Mouse (Mus musculus) left cerebral cortex, postnatal 10 days (tissue): ENCODE measurements around the gene Dis3. TPM values are rescaled to one million over a fixed set of nuclear protein-coding genes. Genes with fewer than 3 reads are reported as not detected.

Experiments used
- DNase-seq, 2 experiments: peaks; one replicate each; pipeline ENCODE4 v3.0.0; 2021 to 2022; ENCODE audit warnings: low spot score in 2 of 2, mixed read lengths in 1 of 2; ENCODE audit errors: extremely low spot score in 1 of 2
- intact Hi-C: fragments of 180-260 bp; cut with DNase I; formaldehyde crosslinking; loops from one replicate; pipeline ENCODE4 v1.15.1; 2025
- total RNA-seq, 2 experiments: library from RNA; stranded (reverse); gene quantifications; 2 replicates each; pipeline ENCODE4 v1.2.3; 2021

Dis3 gene
- 10 to 100 TPM; 21.1 to 27.0 TPM for total RNA-seq

GRCm38 (mm10) chr14:99099267-99099966 lies at the start of gene Dis3, which contains the start of gene Pibf1:
Gene Dis3 (minus strand): TSS chr14:99099770.
Gene Pibf1 (plus strand): TSS chr14:99099424.
- intact Hi-C loops: no loop called here
- DNase-seq: peak; percentile 98 to 99

- intact Hi-C loops: no loop called here
Observed at GRCm38 (mm10) chr14:99146841-99147240, 47.3 kb upstream of the Dis3 start.

GRCm38 (mm10) chr14:99141786-99142633 lies 42.4 kb upstream of the Dis3 start:
- intact Hi-C loops: loop anchor here (1.0 kb wide), 1 partner anchor 752 kb away; no protein-coding TSS in a partner anchor
- peak; percentile 61 to 85 for DNase-seq

More at GRCm38 (mm10) chr14:99146841-99147240, 47.3 kb upstream of the Dis3 start:
- no peak for DNase-seq

GRCm38 (mm10) chr14:99140036-99140435 lies 40.5 kb upstream of the Dis3 start:
- intact Hi-C loops: no loop called here
- no peak for DNase-seq

GRCm38 (mm10) chr14:99136297-99136696 lies 36.7 kb upstream of the Dis3 start:
- no peak for DNase-seq
- intact Hi-C loops: no loop called here

- no peak for DNase-seq
- intact Hi-C loops: no loop called here
Observed at GRCm38 (mm10) chr14:99135761-99136160, 36.2 kb upstream of the Dis3 start.

- no peak for DNase-seq
- intact Hi-C loops: no loop called here
Observed at GRCm38 (mm10) chr14:99134048-99134447, 34.5 kb upstream of the Dis3 start.

GRCm38 (mm10) chr14:99129050-99129449 lies 29.5 kb upstream of the Dis3 start:
- DNase-seq: no peak
- intact Hi-C loops: no loop called here

- no peak for DNase-seq
- intact Hi-C loops: no loop called here
Observed at GRCm38 (mm10) chr14:99127509-99127908, 27.9 kb upstream of the Dis3 start.

GRCm38 (mm10) chr14:99126713-99127112 lies 27.1 kb upstream of the Dis3 start:
- intact Hi-C loops: no loop called here
- DNase-seq: no peak

GRCm38 (mm10) chr14:99124076-99124475 lies 24.5 kb upstream of the Dis3 start:
- no peak for DNase-seq
- intact Hi-C loops: no loop called here

GRCm38 (mm10) chr14:99121584-99122339 lies 22.2 kb upstream of the Dis3 start:
- intact Hi-C loops: no loop called here
- no peak for DNase-seq

- intact Hi-C loops: no loop called here
- no peak for DNase-seq
Observed at GRCm38 (mm10) chr14:99117576-99117975, 18.0 kb upstream of the Dis3 start.

- intact Hi-C loops: no loop called here
- no peak for DNase-seq
Observed at GRCm38 (mm10) chr14:99108762-99109161, 9.2 kb upstream of the Dis3 start.

- no peak for DNase-seq
- intact Hi-C loops: no loop called here
Observed at GRCm38 (mm10) chr14:99107631-99108187, 8.1 kb upstream of the Dis3 start.

GRCm38 (mm10) chr14:99106671-99107070 lies 7.1 kb upstream of the Dis3 start:
- no peak for DNase-seq
- intact Hi-C loops: no loop called here

- intact Hi-C loops: no loop called here
- no peak for DNase-seq
Observed at GRCm38 (mm10) chr14:99104542-99105123, 5.1 kb upstream of the Dis3 start.

- no peak for DNase-seq
- intact Hi-C loops: no loop called here
Observed at GRCm38 (mm10) chr14:99103050-99103449, 3.5 kb upstream of the Dis3 start.
